Mouse (Mus musculus) layer of hippocampus, adult 18-20 months (tissue): ENCODE measurements around the gene Pkig. TPM values are rescaled to one million over a fixed set of nuclear protein-coding genes. Genes with fewer than 3 reads are reported as not detected.

Experiments used
- DNase-seq, 2 experiments: peaks; one replicate each; pipeline ENCODE4 v3.0.0; 2022; ENCODE audit warnings: low spot score in 2 of 2
- total RNA-seq, 2 experiments: library from RNA; stranded (reverse); gene quantifications; 2 replicates each; pipeline ENCODE4 v1.2.3; 2021

Pkig gene
- total RNA-seq, 2 experiments from 2014 or later, result 98.0 to 101 TPM

DNA sequence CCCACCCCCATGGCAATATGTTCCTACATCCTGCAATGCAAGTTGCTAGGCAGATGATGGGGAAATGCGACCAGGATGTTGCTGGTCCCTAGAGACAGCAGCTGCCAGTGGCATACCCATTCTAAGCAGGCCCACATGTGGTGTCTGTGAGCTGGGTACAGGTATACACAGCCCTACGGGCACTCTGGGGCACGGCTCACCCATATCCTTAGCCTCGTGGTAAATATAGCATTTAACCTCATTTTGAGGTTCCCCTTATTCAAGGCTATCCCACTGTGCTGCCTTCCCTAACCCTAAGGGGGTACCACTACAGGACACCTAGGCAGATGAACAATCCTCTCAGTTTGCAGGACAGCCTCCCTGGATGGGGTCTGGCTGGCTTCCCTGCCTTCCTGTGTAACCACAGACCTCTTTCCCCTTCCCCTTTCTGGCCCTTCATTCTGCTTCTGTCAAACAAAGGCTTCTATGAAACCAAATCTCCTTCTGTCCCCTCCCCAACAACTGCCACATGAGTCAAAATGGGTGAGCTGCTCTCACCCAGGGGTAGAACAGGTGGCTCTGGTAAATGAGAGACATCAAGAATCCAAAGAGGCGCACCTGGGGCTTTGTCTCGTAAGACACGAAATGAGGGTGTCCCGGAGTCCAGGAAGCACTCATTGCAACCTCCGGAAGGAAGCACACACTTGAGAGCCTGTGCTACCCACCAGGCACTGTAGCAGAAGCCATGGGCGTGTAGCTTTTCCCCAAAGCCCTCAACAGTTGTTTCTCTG is 86.8 kb downstream of the Pkig start:
- no peak for DNase-seq

DNA sequence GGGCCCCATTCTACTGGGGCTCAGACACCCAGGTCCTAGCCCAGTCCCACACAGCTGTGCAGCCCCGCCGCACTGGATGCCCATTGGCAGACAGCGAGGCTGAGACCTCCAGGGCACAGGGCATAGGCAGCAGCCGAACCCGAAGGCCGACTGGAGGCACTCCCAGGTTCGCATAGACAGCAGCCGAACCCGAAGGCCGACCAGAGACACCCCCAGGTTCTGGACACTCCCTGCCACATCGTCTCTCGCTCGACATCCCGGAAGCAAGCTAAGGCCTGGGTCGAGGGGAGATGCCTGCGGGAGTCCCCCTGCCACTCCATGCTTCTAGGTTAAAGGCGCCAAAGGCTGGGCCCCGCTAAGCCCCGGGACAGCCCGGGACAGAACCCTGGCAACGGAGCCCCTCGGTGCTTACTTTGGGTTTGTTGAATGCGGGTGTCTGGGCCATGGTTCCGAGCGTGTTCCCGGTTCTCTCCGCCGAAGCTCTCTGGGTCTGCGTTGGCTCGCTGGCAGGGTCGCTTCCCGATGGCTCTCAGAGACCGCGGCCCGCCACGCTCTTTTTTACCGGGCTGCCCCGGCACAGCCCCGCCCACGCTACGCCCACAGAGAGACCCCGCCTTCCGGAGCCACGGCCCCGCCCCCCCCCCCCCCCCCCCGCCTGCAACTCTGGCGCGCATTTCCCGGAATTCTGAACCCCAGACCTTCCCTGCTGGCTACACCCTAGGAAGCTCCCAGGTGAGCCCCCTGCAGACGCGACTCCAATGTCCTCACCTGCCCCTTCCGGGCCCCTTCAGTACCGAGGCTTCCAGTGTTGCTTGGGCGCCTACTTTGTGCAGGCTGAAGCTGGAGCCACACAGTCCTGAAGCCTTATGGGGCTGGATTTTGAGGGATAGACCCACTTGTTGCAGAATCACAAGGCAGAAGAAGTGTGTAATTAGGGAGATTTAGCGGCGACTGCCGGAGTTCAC is 91.7 kb downstream of the Pkig start, which contains the start of gene Ada:
Ada (minus strand) TSS at position 593 of the 965 bp plus-strand sequence.
- DNase-seq, result peak in 1 of 2 experiments; percentile 29

DNA sequence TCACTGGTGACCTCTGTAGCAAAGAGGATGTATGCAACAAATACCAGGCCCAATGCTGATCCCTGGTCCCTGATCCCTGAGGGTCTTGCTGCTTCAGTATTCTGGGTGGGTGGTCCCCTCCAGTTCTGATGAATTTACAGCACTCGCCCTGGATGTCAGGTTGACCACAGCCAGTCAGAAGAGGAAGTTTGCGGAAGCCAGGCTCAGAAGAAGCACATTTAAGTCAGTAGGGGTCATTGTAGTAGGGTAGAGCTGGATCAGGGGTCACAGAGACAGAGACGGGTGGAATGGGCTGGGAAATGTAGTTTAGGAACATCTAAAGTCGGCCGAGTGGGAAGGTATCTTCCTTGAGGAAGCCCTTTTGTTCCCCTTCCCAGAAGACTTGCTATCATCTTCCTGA is 96.0 kb downstream of the Pkig start:
- DNase-seq, result no peak

DNA sequence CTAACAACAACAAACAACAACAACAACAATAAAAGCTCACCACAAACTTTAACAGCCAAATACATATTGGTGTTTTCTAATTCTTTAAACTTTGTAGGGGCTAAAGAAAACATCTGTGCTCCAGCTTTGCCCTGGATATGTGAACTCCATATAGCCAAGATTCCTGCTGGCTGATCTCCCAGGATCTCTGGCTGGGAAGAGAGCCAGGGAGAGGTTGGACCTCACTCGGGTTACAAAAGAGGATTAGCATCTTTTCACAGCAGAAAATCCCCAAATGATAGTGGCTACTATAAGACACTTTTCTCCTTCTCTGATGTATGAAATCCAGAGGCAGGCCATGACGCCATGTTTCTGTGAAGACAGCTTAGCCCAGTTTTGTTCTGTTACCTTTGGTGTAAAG is 98.5 kb downstream of the Pkig start:
- no peak for DNase-seq

DNA sequence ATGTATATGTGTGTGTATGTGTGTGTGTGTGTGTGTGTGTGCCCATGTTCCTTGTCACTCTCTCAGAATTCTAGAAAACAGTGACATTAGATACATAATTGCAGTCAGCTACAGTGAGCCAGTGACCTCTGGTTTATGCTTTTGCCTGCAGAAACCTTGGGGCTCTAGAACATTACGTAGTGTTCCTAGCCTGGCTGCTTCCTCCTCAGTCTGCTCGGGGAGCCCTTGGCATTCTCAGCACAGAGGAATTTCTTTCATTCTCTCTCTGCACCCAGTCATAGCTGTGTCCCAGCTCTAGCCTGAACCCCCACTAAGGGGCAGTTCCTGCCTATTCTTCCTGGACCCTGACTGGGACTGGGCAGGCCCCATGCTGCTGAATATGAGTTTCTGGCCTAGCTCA is 100.0 kb downstream of the Pkig start:
- no peak for DNase-seq

DNA sequence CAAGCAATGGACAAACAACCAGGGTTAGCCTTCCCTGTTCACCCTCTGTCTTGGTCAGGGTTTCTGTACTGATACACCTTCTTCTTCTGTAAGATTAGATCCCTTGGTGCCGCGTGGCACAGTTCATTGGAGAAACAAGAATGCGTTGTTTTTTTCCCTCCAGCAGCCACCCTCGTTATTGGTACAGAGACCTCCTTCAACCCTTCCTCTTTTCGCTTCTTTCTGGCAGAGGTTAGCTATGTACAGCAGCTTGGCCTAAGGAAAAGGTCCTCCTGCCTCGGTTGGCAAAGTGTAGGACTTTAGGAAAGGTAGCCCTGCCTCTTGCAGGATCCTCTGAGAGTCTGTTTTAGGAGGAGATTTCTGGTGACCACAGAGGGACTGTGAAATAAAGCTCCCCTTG is 102.4 kb downstream of the Pkig start:
- no peak for DNase-seq

DNA sequence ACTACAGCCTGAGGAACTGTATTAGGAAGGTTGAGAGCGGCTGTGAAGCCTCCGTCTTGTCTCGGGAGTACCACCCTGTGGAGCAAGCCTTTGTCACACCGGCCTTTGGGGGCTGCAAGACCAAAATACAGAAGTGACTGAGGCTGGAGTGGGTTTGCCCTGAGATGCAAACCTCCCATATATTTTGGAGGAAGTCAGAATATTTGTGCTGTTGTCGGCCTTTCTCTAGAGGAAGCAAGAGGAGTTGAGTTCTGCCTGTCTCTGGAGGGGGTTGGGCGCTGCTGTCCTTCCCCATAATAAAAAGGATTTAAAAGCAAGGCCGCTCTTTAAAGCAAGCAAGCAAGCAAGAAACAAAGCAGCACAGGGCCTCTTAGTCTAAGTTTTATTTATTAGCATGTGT is 103.2 kb downstream of the Pkig start:
- DNase-seq, result no peak

DNA sequence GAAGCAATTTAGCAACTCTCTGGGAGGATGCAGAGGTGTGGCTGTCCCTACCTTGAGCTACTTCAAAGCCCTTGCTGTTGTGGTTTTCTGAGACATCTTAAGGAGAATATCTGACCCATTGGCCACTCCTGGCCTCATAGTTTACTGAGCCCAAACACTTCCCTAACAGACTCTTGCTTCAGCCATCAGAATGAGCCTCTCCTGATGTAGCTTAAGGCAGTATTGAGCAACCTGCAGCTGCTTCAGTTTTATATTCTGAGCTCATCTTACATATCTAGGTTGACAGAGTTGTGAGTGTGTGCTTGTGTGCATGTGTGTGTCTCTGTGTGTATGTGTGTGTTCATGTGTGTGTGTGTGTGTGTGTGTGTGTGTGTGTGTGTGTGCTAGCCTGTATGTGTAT is 108.1 kb downstream of the Pkig start:
- no peak for DNase-seq

DNA sequence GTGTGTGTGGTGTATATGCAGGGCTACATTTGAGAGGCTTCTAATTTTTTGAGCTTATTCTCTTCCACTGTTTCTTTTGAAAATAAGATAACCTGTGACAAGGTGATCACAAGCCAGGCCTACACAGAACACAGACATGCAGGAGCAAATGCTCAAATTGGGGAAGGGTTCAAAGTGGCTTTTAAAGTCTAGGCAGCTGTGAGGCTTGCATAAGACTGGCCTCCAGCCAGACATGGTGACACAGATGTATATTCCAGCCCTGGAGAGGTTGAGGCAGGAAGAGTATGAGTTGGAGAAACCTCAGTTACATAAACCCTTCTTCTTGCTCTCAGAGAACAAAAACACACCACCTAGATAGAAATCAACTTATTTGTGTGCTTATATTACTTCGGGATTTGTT is 108.7 kb downstream of the Pkig start:
- no peak for DNase-seq

DNA sequence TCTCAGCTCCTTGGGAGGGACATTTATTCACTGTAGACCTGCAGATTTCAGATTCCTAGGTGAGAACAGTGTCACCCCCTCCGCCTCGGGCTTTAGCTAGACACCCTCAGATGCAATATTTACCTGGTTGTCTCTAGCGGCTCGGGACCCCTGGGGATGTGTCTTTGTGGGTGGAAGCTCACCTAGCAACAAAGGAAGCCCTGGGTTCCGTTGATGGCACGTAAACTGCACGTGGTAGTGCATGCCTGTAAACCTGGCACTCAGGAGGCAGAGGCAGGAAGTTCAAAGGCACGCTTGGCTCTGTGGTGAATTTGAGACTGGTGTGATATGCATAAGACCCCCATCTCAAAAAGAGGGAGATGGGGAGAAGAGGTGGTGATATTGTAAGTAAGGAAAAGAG is 112.5 kb downstream of the Pkig start:
- DNase-seq, result no peak

Other genes starting within 250 kb of the Pkig start
- gene Oser1, start 233.7 kb upstream of the Pkig start, total RNA-seq, result 10 to 100 TPM; 20.2 to 21.4 TPM
- 10 to 100 TPM; 68.2 to 78.1 TPM for gene Gdap1l1, start 219.9 kb upstream of the Pkig start, total RNA-seq
- gene Fitm2, start 185.8 kb upstream of the Pkig start, total RNA-seq, result 10 to 100 TPM; 20.1 to 21.9 TPM
- not detected for gene R3hdml, start 166.1 kb upstream of the Pkig start, total RNA-seq
- gene Hnf4a, start 151.6 kb upstream of the Pkig start, total RNA-seq, result not detected
- gene Ttpal, start 56.1 kb upstream of the Pkig start, total RNA-seq, result 10 to 100 TPM; 51.4 to 53.1 TPM
- gene Serinc3, start 13.3 kb upstream of the Pkig start, total RNA-seq, result 100 to 1,000 TPM; 186 to 193 TPM
- 1 to 10 TPM; 1.0 to 1.9 TPM for gene Ada, start 91.9 kb downstream of the Pkig start, total RNA-seq
- not detected for gene Ccn5, start 162.5 kb downstream of the Pkig start, total RNA-seq
- gene Kcnk15, start 195.3 kb downstream of the Pkig start, total RNA-seq, result under 1 TPM in 1 of 2 experiments, not detected in 1; 0.22 TPM